Mouse (Mus musculus) regulatory T cell (primary cell): ENCODE measurements around the gene Sart3.
"Not testable (repeated sequence)": the region's sequence is repeated elsewhere in the genome, so short reads cannot be mapped to it uniquely, and the experiment has no call there.

Experiments
- in situ Hi-C: fragments of 300-600 bp; cut with MboI, MseI; formaldehyde crosslinking; loops from one replicate; pipeline ENCODE4 v1.15.1; 2025; ENCODE audit warnings: high pct_unique_total_duplicates

Gene Sart3

DNA sequence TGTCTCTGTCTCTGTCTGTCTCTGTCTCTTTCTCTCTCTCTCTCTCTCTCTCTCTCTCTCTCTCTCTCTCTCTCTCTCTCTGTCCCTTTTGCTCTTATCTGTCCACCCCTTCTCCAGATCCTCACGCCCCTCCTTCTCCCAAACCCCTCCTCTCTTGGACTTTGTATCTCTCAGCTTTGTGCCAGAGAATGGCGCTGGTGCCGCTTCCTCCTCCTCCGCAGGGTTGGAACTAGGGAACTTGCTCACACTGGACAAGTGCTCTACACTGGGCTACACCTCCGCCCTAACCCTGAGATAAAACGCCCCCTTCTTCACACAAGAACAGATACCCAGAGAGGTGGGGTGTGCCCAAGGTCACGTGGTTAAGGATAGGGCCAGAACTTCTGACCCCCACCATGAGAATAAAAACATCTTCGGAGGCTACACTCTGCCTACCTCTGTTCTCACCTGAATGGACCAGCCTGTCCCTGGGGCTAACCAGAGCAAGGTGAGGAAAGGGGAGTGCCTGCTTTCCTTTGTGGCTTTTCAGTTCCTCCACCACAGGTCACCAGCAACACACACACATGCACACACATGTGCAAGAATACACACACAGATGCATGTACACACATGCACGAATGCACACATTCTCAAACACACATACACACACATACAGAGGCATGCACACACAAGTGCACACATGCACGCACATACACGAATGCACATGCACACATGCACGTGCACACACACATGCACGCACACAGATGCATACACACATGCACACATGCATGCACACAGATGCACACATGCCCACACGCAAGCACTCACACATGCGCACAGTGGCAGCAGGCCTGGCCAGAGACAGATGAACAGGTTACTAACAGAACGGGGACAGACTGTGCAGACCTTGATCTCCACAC is 19.1 kb upstream of the Sart3 start:
- in situ Hi-C loops = no loop called here

GRCm38 (mm10) chr5:113790453-113791196 is 18.3 kb upstream of the Sart3 start:
- in situ Hi-C loops = no loop called here

- in situ Hi-C loops = no loop called here
These were observed 16.9 kb upstream of the Sart3 start for GRCm38 (mm10) chr5:113789075-113789788.

GRCm38 (mm10) chr5:113788645-113789044 is 16.3 kb upstream of the Sart3 start:
- in situ Hi-C loops = no loop called here

DNA sequence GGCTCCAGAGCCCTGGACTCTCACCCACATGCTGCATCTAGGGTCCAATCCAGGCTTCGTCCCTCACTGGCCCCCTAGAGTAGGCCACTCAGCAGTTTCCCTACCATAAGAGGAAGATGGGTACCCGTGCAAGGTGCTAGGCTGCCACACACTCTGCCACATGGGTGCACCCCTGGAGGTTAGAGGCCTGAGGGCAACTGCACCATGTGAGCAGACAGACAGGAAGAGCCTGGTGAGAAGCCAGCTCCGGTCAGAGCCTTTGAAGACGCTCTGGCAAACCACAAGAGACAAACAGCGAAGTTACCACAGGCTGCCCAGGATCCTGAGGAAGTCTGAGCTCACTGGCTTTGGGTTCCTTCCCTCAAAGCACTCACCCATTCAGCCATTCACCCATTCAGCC is 14.7 kb upstream of the Sart3 start:
- in situ Hi-C loops = no loop called here

GRCm38 (mm10) chr5:113784104-113784503 is 11.8 kb upstream of the Sart3 start:
- in situ Hi-C loops = not testable (repeated sequence)

- in situ Hi-C loops = no loop called here
These were observed 11.3 kb upstream of the Sart3 start for GRCm38 (mm10) chr5:113783581-113784001.

GRCm38 (mm10) chr5:113782624-113783023 is 10.3 kb upstream of the Sart3 start:
- in situ Hi-C loops = no loop called here

DNA sequence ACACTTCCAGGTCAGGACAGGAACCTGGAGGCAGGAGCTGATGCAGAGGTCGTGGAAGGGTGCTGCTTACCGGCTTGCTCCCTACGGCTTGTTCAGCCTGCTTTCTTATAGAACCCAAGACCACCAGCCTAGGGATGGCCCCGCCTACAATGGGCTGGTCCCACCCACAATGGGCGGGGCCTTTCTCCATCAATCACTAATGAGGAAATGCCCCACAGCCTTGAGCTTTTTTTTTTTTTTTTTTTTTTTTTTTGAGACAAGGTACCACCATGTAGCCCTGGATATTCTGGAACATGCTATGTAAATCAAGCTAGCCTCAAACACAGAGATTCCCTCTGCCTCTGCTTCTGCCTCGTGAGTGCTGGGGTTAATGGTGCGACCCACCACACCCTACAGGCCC is 9.6 kb upstream of the Sart3 start:
- in situ Hi-C loops = no loop called here

DNA sequence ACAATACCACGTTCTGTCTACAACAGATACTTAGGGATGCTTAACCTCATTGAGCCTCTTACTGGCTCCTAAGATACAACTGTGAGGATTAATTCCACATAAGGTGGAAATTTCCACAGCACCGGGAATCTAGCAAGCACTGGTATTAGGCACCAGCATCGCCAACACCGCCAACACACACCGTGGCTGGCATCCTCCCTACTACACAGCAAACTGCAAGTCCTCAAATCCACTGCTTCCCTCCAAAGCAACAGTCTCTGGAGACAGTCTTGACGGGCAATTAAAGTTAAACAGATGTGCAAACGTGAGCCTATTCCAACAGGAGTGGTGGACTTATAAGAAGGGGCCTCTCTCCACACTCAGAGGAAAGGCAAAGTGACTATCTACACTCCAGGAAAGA is 8.9 kb upstream of the Sart3 start:
- in situ Hi-C loops = no loop called here

GRCm38 (mm10) chr5:113780763-113781162 is 8.5 kb upstream of the Sart3 start:
- in situ Hi-C loops = no loop called here

DNA sequence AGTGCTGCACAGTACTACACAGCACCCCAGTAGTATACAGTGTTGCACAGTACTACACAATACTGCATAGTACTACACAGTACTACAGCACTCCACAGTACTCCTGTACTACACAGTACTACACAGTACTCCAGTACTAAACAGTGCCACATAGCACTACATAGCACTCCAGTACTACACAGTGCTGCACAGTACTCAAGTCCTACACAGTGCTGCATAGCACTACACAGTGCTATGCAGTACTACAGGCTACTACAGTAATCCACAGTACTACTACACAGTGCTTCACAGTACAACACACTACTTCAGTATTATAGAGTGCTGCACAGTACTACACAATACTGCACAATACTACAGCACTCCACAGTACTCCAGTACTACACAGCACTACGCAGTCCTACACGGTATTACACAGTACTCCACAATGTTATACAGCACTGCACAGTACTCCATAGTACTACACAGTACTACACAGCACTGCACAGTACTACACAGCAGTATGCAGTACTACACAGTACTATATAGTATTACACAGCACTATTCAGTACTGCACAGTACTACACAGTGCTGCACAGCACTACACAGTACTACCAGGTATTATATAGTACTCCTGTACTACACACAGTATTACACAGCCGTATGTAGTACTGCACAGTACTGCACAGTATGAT is 7.9 kb upstream of the Sart3 start:
- in situ Hi-C loops = no loop called here

GRCm38 (mm10) chr5:113779569-113779968 is 7.3 kb upstream of the Sart3 start:
- in situ Hi-C loops = loop anchor here (10.0 kb wide), 2 partner anchors 545 to 665 kb away; partner anchors contain the start of genes Mmab and Mvk

DNA sequence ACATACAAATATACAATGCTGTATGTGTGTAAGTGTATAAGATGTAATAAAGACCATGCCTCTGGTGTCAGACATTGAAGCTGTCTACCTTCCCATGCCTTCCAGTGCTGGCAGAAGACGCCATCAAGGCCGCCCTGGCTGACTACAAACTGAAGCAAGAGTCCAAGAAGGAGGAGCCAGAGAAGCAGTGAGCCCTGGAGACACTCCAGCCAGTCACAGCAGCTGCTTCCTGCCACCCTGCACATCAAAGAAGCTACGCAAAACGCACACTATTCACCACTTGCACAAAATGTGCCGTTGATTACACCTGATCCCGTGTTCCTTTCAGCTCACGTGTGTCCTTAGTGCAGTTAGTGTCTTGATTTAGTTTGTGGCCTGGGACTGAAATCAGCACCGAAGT is 5.4 kb upstream of the Sart3 start:
- in situ Hi-C loops = loop anchor here (10.0 kb wide), 2 partner anchors 547 to 667 kb away; partner anchors contain the start of genes Mmab and Mvk

DNA sequence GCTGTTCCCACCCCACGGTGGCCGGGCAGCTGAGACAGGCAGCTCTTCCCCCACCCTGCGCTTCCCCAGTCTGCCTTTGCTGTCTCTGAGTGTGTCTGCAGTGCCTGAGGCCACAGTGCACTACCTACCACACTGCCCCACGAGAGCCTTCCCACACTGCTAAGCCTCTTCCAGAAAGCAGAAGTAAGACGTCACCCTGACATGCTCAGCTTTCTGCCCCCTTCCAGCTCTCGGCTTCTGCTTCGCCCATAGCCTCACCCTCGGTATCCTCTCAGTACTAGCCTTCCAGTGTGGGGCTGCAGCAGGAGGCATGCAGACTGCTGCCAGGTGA is 4.6 kb upstream of the Sart3 start:
- in situ Hi-C loops = loop anchor here (10.0 kb wide), 2 partner anchors 548 to 668 kb away; partner anchors contain the start of genes Mmab and Mvk

GRCm38 (mm10) chr5:113776128-113776895 is 4.0 kb upstream of the Sart3 start:
- in situ Hi-C loops = loop anchor here (10.0 kb wide), 2 partner anchors 548 to 668 kb away; partner anchors contain the start of genes Mmab and Mvk

DNA sequence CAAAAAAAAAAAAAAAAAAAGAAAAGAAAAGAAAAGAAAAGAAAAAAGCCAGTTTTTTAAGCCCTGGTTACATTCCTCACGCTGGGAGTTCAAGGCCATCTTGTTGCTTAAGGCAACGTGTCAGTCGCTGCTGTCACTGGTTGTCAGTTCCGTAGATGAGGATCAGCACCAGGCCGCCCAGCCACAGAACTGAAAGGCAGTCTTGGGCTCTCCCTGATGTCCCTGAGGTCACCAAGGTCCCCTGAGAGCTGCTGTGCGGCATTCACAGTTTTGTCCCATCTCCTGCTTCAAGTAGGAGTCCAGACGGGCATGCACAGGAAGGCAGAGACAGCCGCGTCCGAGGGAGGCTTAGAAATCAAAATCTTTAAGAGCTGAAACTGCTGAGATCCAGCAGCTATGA is 3.3 kb upstream of the Sart3 start:
- in situ Hi-C loops = loop anchor here (10.0 kb wide), 2 partner anchors 549 to 669 kb away; partner anchors contain the start of genes Mmab and Mvk

GRCm38 (mm10) chr5:113773664-113774063 is 1.4 kb upstream of the Sart3 start:
- in situ Hi-C loops = loop anchor here (5.0 to 10.0 kb wide), 3 partner anchors 44 to 671 kb away; partner anchors contain the start of genes Mmab and Mvk

- in situ Hi-C loops = loop anchor here (5.0 to 10.0 kb wide), 3 partner anchors 44 to 672 kb away; partner anchors contain the start of genes Mmab and Mvk
These were observed 702 bp upstream of the Sart3 start for GRCm38 (mm10) chr5:113772905-113773519.
